Mouse (Mus musculus): ENCODE data around the gene Tbx19.

Gene Tbx19

DNA sequence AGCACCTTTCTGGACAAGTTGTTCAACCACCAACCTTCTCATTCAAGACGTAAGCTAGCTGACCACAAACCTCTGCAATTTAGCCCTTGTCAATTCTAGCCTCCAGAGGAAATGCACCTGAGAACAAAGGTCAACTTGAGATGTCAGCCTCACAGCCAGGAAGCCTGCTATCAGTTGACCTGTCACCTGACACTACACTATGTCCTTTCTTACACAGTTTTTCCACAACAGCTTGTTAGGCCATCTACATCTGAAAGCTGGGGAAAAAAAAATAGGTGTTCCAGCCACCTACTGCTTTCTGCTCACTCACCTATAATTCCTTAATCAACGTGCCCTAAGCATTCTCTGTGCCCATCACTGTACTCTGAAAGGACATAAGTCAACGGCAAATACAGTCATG, 23.6 kb upstream of the Tbx19 start:
- no peak for DNase-seq (ENCODE audit: low read depth, low spot score)

- DNase-seq (ENCODE audit: low read depth, low spot score): no peak
Measured at GRCm38 (mm10) chr1:165183400-165183799, 22.8 kb upstream of the Tbx19 start.

DNA sequence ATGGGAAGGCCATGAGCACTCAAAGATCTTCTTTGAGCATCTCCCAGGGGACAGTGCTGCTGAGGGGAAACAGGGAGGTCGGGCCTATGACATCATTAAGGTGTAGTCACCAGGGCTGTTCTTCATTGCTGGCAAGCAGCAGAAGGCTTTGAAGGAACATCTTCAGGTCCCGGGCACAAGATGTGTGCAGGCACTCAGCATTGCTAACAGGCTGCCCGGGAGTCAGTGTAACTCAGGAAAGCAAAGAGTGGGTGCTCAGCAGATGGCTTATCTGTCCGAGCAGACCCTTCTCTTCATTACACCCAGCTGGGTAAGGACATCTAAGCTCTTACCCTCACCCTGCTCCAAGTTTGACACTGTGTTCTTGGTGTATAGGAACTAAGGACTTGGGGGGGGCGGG, 18.7 kb upstream of the Tbx19 start:
- DNase-seq (ENCODE audit: low read depth, low spot score): no peak

DNA sequence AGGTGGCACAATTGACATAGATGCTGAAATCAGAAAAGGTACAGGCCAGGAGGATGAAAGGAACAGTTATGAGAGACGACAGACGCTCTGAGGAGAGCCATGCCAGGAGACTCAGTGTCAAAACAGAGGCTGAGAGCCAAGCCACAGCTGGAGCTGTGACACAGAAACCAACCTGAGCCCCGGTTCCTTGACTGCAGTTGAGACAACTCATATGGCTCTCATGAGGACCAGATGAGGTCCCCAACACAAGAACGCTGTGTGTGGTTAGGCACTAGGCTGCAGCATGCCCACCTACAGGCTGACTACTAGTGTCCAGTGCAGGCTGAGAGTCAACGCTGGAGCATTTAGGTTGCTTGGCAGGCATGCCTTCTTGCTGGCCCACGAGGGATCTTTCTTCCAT, 17.5 kb upstream of the Tbx19 start:
- no peak for DNase-seq (ENCODE audit: low read depth, low spot score)

- no peak for DNase-seq (ENCODE audit: low read depth, low spot score)
Measured at GRCm38 (mm10) chr1:165174059-165174616, 13.6 kb upstream of the Tbx19 start.

DNA sequence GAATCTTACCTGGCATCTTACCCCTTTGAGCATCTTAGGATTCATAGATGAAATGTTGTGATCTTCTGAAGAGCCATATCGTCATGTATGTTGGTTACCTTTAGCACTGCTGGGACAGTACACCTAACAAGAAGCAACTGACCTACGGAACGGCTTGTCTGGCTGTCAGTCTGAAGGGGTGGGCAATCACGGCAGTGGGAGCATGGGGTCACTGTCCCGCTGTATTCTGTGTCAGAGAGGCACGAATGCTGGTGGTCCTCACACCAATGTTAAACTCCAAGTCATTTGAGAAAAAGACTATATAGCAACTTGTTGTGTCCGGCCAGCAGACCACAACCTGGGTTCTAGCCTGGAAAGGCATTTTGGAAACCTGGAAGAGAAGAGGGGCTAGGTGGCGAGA, 10.7 kb upstream of the Tbx19 start:
- no peak for DNase-seq (ENCODE audit: low read depth, low spot score)

DNA sequence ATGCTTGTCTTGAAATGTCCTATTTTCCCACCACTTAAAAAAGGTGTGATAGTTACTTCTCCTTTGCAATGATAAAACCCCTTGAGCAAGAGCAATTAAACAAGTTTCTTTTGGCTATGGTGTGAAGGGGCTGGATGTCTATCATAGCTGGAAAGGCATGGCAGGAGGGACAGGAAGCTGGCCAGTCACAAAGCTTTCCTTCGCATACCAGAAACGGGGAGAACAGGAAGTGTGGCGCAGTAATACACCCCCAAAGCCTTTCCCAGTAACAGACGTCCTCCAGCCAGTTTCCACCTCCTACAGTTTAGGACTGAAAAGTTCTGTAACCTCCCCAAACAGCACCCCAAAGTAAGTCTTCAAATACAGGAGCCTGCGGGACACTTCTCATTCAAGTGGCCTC, 9.6 kb upstream of the Tbx19 start:
- no peak for DNase-seq (ENCODE audit: low read depth, low spot score)

GRCm38 (mm10) chr1:165169462-165169861, 8.9 kb upstream of the Tbx19 start:
- no peak for DNase-seq (ENCODE audit: low read depth, low spot score)

GRCm38 (mm10) chr1:165164920-165165319, 4.3 kb upstream of the Tbx19 start:
- DNase-seq (ENCODE audit: low read depth, low spot score): no peak

DNA sequence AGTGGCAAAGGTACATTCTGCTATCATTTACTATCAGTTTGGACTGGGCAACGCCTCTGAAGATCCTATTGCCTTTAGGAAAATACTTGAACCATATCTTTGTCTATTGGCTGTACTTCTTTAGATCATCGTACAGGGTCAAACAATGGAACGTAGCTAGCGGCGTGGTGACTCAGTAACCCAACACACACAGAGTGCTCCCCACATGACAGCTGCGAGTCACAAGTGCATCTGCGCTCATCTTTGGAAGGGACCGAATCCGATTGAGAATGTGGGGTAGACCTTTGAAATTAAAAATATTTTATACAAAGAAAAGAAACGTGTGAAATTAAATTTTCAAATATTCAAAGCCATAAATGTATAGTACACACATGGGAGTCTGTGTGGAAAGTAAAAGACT, 1.7 kb downstream of the Tbx19 start:
- no peak for DNase-seq (ENCODE audit: low read depth, low spot score)

GRCm38 (mm10) chr1:165154162-165154561, 6.4 kb downstream of the Tbx19 start:
- no peak for DNase-seq (ENCODE audit: low read depth, low spot score)

- DNase-seq (ENCODE audit: low read depth, low spot score): no peak
Measured at GRCm38 (mm10) chr1:165151216-165151615, 9.4 kb downstream of the Tbx19 start.

DNA sequence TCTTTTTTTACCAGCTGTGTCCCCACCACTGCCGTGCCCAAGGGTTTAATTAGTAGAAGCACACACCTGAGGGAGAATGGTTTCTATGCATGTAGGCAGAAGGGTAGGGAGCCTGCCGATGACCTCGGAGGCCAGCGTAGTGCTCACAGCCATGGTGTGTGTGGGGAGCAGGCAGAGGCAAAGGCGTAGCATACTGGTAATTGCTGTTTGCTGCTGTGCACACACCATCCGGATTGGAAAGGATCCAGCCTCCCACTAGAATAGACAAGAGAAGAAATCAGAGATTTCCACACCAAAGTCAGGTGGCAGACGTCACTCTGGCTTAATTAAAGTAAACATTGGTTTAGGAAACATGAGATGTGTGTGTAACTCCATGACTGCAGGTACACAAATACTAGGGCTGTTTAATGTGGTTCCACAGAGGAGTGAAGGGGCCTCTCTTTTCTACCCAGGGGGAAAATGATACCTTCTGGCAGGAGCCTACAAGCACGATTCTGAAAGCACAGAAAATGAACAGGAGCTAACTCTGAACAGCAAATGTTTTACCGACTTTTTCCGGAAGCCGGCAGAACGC, 18.1 kb downstream of the Tbx19 start:
- DNase-seq (ENCODE audit: low read depth, low spot score): no peak

DNA sequence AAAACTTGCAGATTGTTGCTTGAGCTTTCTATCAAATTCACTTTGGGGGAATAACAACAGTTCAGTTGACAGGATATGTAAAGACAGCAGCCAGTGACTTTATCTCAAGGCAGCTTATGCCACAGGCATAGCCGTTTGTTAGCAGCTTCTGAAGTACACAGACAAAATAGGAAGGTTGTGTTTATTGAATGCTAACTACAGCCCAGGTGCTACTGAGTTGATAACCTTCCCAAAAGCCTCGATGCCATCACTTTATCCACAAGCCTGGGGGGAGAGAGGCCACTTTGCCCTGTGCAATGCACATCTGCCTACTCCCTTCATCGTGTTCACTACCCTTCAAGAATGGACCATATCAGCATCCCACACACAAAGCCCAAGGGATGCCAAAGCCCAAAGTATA, 20.3 kb downstream of the Tbx19 start:
- no peak for DNase-seq (ENCODE audit: low read depth, low spot score)

- DNase-seq (ENCODE audit: low read depth, low spot score): no peak
Measured at GRCm38 (mm10) chr1:165133858-165134257, 26.7 kb downstream of the Tbx19 start.

DNA sequence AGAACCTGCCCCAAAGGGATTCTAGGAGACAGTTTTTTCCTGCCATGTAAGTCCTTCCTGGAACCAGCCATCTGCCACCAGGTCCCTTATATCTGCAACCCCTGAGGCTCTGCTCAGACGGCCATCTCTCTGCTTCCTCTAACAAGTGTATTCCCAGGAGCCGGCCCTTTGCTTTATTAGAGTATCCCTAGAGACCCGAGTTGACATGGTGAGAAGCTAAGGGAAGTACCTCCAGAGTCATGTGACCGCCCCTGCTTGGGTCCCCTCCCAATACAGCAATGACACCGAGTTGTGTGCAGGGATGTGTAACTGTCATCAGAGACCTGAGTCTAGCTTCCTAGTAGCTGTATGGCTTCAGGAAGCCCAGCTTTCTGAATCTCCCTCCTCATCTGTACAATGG, 27.3 kb downstream of the Tbx19 start:
- DNase-seq (ENCODE audit: low read depth, low spot score): no peak

DNA sequence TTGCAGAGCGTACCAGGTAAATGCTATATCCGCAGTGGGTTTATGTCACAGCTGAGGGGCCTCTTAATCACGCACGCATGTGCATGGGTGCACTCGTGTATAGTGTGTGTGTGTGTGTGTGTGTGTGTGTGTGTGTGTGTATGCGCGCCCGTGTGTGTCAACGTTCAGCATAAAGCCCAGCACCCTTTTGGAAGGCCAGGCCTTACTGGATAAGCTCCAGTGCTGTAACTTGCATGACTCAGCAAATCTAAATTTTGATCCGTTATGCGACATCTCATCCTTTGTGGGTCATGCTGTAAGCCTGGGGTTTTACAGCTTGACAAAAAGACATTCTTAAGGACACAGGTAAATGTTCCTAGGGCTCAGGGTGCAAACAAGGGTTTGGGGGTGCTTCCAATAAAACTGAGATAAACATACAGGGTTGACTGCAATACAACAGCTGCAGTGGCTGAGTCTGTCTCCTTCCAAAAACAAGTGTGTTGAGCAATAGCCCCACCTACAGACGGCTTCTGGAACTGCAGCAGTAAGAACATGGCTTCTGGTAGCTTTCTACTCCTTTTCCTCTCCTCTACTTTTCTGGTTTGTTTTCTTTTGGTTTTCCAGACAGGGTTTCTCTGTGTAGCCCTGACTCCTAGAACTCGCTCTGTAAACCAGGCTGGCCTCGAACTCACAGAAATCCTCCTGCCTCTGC, 28.2 kb downstream of the Tbx19 start:
- peak; percentile 84 for DNase-seq (ENCODE audit: low read depth, low spot score)

- DNase-seq (ENCODE audit: low read depth, low spot score): no peak
Measured at GRCm38 (mm10) chr1:165129573-165129972, 31.0 kb downstream of the Tbx19 start.

- no peak for DNase-seq (ENCODE audit: low read depth, low spot score)
Measured at GRCm38 (mm10) chr1:165121096-165121495, 39.5 kb downstream of the Tbx19 start.

DNA sequence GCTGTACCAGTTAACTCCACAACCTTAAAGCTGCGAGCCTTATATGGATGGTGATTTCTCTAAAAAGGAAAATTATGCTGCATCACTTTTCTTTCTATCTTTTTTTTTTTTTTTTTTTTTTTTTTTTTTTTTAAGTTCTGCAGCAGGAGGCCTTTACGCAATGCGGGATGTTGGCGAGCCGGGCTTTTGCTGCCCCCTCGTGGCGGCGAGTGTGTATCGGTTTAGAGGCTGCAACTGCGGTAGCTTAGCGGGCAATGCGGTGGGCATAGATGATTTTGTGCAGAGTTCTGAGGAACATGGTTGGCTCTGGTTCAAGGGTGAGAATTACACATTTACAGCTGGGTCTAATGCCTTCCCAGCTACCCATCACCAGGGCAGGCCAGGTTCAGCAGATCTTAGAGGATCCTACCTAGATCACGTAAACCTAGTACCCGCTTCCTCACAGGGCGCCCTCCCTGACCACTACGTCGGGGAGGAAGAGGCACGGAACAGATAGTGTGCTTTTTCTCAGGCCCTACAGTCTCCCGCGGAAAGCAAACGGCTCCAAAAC, 40.1 kb downstream of the Tbx19 start:
- peak; percentile 88 for DNase-seq (ENCODE audit: low read depth, low spot score)

GRCm38 (mm10) chr1:165119760-165120159, 40.8 kb downstream of the Tbx19 start:
- DNase-seq (ENCODE audit: low read depth, low spot score): no peak

DNA sequence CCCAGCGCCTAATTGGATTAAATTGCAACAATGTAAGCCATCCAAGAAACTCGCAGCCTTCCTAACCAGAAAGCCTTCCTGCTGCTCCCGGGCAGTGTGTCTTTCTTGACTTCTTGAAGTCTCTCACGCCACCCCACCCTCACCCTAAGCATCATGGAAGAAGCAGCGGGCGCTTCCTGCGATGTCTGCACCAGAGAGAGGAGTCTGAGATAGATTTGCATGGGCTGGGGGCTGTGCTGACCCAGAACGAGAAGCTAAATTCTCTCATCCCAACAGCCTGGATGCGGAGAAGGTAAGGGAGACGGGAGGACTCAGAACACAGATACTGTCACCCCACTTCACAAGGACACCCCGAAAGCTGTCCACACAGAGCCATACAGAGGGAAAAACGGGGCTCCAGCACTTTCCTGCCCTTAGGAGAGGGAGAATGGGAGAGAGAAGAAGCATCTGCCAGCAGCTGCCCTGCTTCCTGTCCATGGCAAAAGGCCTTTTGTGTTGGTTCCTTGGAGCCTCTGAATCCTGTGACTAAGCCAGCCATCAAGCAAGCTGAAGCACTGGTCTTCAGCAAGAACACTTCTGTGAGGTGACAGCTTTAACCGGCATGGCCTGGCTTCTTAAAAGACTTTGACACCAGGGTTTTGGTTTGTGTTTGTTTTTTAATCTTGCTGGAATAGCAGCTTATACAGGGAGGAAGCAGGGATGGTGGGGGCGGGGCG, 41.4 kb downstream of the Tbx19 start:
- DNase-seq (ENCODE audit: low read depth, low spot score): no peak

Data from mesoderm, embryonic 11.5 days (tissue).